In the genomic region with DNA sequence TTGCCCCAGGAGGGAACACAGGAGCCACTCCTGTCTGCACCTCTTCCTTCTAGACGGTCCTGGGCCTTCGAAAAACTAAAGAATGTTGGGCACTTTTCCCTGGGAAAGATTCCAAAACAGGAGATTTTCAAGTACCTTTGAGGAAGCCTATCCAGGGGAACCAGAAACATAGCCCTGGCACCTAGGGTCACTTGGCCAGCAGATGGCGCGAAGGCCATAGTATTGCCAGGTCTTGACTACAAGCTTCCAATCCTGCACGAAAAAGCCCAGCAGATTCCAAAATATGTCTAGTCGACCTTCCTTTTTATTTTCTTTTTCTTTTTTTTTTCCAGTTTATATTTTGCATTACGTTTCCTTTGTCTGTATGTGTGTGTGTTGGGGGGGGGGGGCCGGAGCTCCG, we compare ENCODE assay signal across 9 mouse cellular contexts. TPM values are rescaled to one million over a fixed set of nuclear protein-coding genes. Genes with fewer than 3 reads are reported as not detected.
A peak's percentile ranks its signal among the peaks of the same experiment; 100 is the strongest.
DNase-seq lines count a peak whose midpoint lies in the region; ATAC-seq and TF ChIP-seq lines count a peak whose summit lies in the region.
"Had no signal": no experiment of that assay in that cellular context is flagged by ENCODE, and none has a peak within 500 bp of the region (broad histone marks: within the 10 kb centered on the region; RNA-seq: fewer than 3 reads in every experiment).

No protein-coding gene starts in this region.

- TF ChIP-seq POLR2A in cortical plate, adult 2 months (IDR thresholded peaks at IDR 0.05; ENCODE audit: extremely low read depth, insufficient read depth, low read length) = no peak

- intact Hi-C loops in gastrocnemius, adult 2 months (cut with DNase I) = loop anchor here (5.0 kb wide), 1 partner anchor 459 kb away; no protein-coding TSS in a partner anchor

- no peak for ATAC-seq in neural tube, embryonic 15.5 days (ENCODE audit: low FRiP score)
- peak; percentile 66 for ATAC-seq in lung, embryonic 15.5 days (ENCODE audit: borderline replicate concordance, extremely low read depth, low FRiP score, low TSS enrichment)
- ATAC-seq in forebrain, embryonic 12.5 days (ENCODE audit: low FRiP score) = no peak

- H3K4me3 ChIP-seq in gastrocnemius, adult 2 months = no peak overlapping the region
- no peak overlapping the region for H3K4me3 ChIP-seq in neural tube, embryonic 15.5 days (replicated peaks)
- no peak overlapping the region for H3K4me3 ChIP-seq in cortical plate, adult 2 months (ENCODE audit: insufficient read depth, low read length)
- no peak overlapping the region for H3K4me3 ChIP-seq in lung, embryonic 15.5 days
- H3K4me3 ChIP-seq in forebrain, embryonic 12.5 days (replicated peaks) = no peak overlapping the region
- H3K4me3 ChIP-seq: limb, embryonic 12.5 days had no signal

- H3K27me3 ChIP-seq in neural tube, embryonic 15.5 days (replicated peaks) = no peaks in the 10 kb centered on the region
- H3K27me3 ChIP-seq in lung, embryonic 15.5 days = no peaks in the 10 kb centered on the region
- 0 out of 2 replicates have a peak, but pooled peaks cover 2% of the 10 kb centered on the region for H3K27me3 ChIP-seq in forebrain, embryonic 12.5 days
- H3K27me3 ChIP-seq: limb, embryonic 12.5 days had no signal

- WGBS in neural tube, embryonic 15.5 days = 62% methylated on average over 9 of the region's 9 CpGs
- 45% methylated on average over 9 of the region's 9 CpGs for WGBS in lung, embryonic 15.5 days
- 57% methylated on average over 9 of the region's 9 CpGs for WGBS in forebrain, embryonic 12.5 days

- H3K36me3 ChIP-seq in neural tube, embryonic 15.5 days = no peaks in the 10 kb centered on the region
- H3K36me3 ChIP-seq in lung, embryonic 15.5 days = no peaks in the 10 kb centered on the region
- H3K36me3 ChIP-seq in forebrain, embryonic 12.5 days (replicated peaks) = no peaks in the 10 kb centered on the region
- H3K36me3 ChIP-seq: limb, embryonic 12.5 days had no signal

- no peak for DNase-seq in gastrocnemius, adult 2 months
- no peak for DNase-seq in gastrocnemius, adult 8-10 months (ENCODE audit: low spot score in 2 of 2)
- peak; percentile 41 for DNase-seq in neural tube, embryonic 10.5 days (ENCODE audit: extremely low spot score, low spot score)
- DNase-seq in thymus, adult 18-20 months = no peak

- peaks cover 4% of the 10 kb centered on the region for H3K4me1 ChIP-seq in neural tube, embryonic 15.5 days
- H3K4me1 ChIP-seq in cortical plate, adult 2 months (ENCODE audit: control insufficient read depth, insufficient read depth, low read length) = no peaks in the 10 kb centered on the region
- peaks cover 10% of the 10 kb centered on the region for H3K4me1 ChIP-seq in lung, embryonic 15.5 days
- peaks cover 3% of the 10 kb centered on the region for H3K4me1 ChIP-seq in forebrain, embryonic 12.5 days

- no peak overlapping the region for H3K27ac ChIP-seq in gastrocnemius, adult 2 months
- no peak overlapping the region for H3K27ac ChIP-seq in neural tube, embryonic 15.5 days (replicated peaks)
- H3K27ac ChIP-seq in cortical plate, adult 2 months (ENCODE audit: insufficient read depth, low read length) = no peak overlapping the region
- no peak overlapping the region for H3K27ac ChIP-seq in lung, embryonic 15.5 days
- no peak overlapping the region for H3K27ac ChIP-seq in forebrain, embryonic 12.5 days
- H3K27ac ChIP-seq: limb, embryonic 12.5 days had no signal

- H3K9ac ChIP-seq in neural tube, embryonic 15.5 days (replicated peaks) = no peak overlapping the region
- H3K9ac ChIP-seq in lung, embryonic 15.5 days = no peak overlapping the region
- H3K9ac ChIP-seq in forebrain, embryonic 12.5 days = no peak overlapping the region
- H3K9ac ChIP-seq: limb, embryonic 12.5 days had no signal

- no peaks in the 10 kb centered on the region for H3K9me3 ChIP-seq in neural tube, embryonic 15.5 days (replicated peaks)
- H3K9me3 ChIP-seq in lung, embryonic 15.5 days = no peaks in the 10 kb centered on the region
- H3K9me3 ChIP-seq in forebrain, embryonic 12.5 days = no peaks in the 10 kb centered on the region
- H3K9me3 ChIP-seq: limb, embryonic 12.5 days had no signal

- no peak overlapping the region for H3K4me2 ChIP-seq in neural tube, embryonic 15.5 days
- H3K4me2 ChIP-seq in lung, embryonic 15.5 days = no peak overlapping the region
- H3K4me2 ChIP-seq in forebrain, embryonic 12.5 days = no peak overlapping the region
- H3K4me2 ChIP-seq: limb, embryonic 12.5 days had no signal

- TF ChIP-seq CTCF in gastrocnemius, adult 2 months (IDR thresholded peaks at IDR 0.05) = peak; percentile 42
- TF ChIP-seq CTCF in cortical plate, adult 2 months (IDR thresholded peaks at IDR 0.05; ENCODE audit: extremely low read depth, insufficient read depth, low read length) = peak; percentile 46

RNA-seq across cellular contexts. Expression of a gene that starts 5.8 kb away (rescaled TPM):
- not detected for total RNA-seq in gastrocnemius, adult 2 months (2021)
- total RNA-seq in gastrocnemius, adult 8-10 months (2022) = not detected
- polyA plus RNA-seq in neural tube, embryonic 15.5 days (2015; fragmentation: Nextera tagmentation; extraction: Ambion mirVana) = 1.9 and 3.3 TPM in 2 replicates
- polyA plus RNA-seq in cortical plate, adult 2 months (2012; rRNA removed) = 0.21 and 0.35 TPM in 2 replicates
- 2.9 and 3.7 TPM in 2 replicates for polyA plus RNA-seq in lung, embryonic 15.5 days (2015; fragmentation: Nextera tagmentation; extraction: Ambion mirVana)
- 1.2 and 2.2 TPM in 2 replicates for polyA plus RNA-seq in forebrain, embryonic 12.5 days (2016; fragmentation: Nextera tagmentation; extraction: Ambion mirVana)

RNA-seq across cellular contexts. Expression of a gene that starts 5.8 kb away (rescaled TPM):
- total RNA-seq in gastrocnemius, adult 2 months (2021) = 10 to 100 TPM in 1 of 2 experiments, 1 to 10 TPM in 1; 8.5 to 10.0 TPM
- total RNA-seq in gastrocnemius, adult 8-10 months (2022) = 1 to 10 TPM; 7.6 to 9.9 (median 8.4) TPM
- 24.6 and 25.8 TPM in 2 replicates for polyA plus RNA-seq in neural tube, embryonic 15.5 days (2015; fragmentation: Nextera tagmentation; extraction: Ambion mirVana)
- 37.7 and 39.5 TPM in 2 replicates for polyA plus RNA-seq in cortical plate, adult 2 months (2012; rRNA removed)
- polyA plus RNA-seq in lung, embryonic 15.5 days (2015; fragmentation: Nextera tagmentation; extraction: Ambion mirVana) = 16.2 and 19.1 TPM in 2 replicates
- 20.4 and 20.9 TPM in 2 replicates for polyA plus RNA-seq in forebrain, embryonic 12.5 days (2016; fragmentation: Nextera tagmentation; extraction: Ambion mirVana)
